Mouse (Mus musculus): Measurements from ENCODE around the gene Rrp1b. TPM values are rescaled to one million over a fixed set of nuclear protein-coding genes. Genes with fewer than 3 reads are reported as not detected.
"Not testable (repeated sequence)": the region's sequence is repeated elsewhere in the genome, so short reads cannot be mapped to it uniquely, and the experiment has no call there.

Gene Rrp1b
- total and polyA plus RNA-seq, 3 experiments = 60.9 to 149 (median 76.7) TPM

GRCm38 (mm10) chr17:32108320-32109011 is 72.6 kb downstream of the Rrp1b start:
- H3K9me3 ChIP-seq (replicated peaks; ENCODE audit: low read length); dilution Hi-C loops (cut with MboI; ENCODE audit: extremely low pct_ligation_motif_present, extremely low pct_unique_long_range_greater_than_20kb, low sequenced_read_pairs); in situ Hi-C loops (cut with MboI; ENCODE audit: low pct_ligation_motif_present, low pct_unique_long_range_greater_than_20kb, low sequenced_read_pairs); H3K4me3 ChIP-seq (replicated peaks in 1 of 3; ENCODE audit: low read depth in 2 of 3, low read length in 2 of 3, poor library complexity in 1 of 3); H3K27ac ChIP-seq (ENCODE audit: insufficient read depth, low read depth); DNase-seq (ENCODE audit: extremely low read depth); H3K9ac ChIP-seq (ENCODE audit: insufficient read depth, low read depth); H3K36me3 ChIP-seq (replicated peaks in 1 of 2; ENCODE audit: control insufficient read depth in 1 of 2, insufficient read depth in 1 of 2, low read length in 1 of 2); H3K79me2 ChIP-seq (replicated peaks; ENCODE audit: control insufficient read depth, extremely low read depth, insufficient read depth, poor library complexity, severe bottlenecking): not testable (repeated sequence)
- TF ChIP-seq ETS1 (conservative IDR thresholded peaks at IDR 0.05; ENCODE audit: low read depth, low read length) = peak; percentile 46
- TF ChIP-seq TCF12 (IDR thresholded peaks at IDR 0.05; ENCODE audit: low read depth, low read length) = 0 out of 2 replicates have a peak, but pooled peaks have one; percentile 17
- 0 out of 2 replicates have a peak overlapping the region, but pooled peaks have one; percentile 44 for H3K4me2 ChIP-seq (ENCODE audit: insufficient read depth, low read depth, poor library complexity, severe bottlenecking)
- peaks cover 9 to 17% of the 10 kb centered on the region in 2 experiments; a peak in 3 of 4 replicates for H3K4me1 ChIP-seq (ENCODE audit: control insufficient read depth in 1 of 2, insufficient read depth in 2 of 2)
- H3K27me3 ChIP-seq (replicated peaks) = peaks cover 22% of the 10 kb centered on the region

GRCm38 (mm10) chr17:32109201-32109940 is 73.5 kb downstream of the Rrp1b start:
- Histone ChIP-seq H3K36me3 (replicated peaks in 1 of 2; ENCODE audit: control insufficient read depth in 1 of 2, insufficient read depth in 1 of 2, low read length in 1 of 2) (no peaks in the 10 kb centered on the region), H3K4me3 (replicated peaks in 1 of 3; ENCODE audit: low read depth in 2 of 3, low read length in 2 of 3, poor library complexity in 1 of 3) (no peak overlapping the region), H3K4me2 (ENCODE audit: insufficient read depth, low read depth, poor library complexity, severe bottlenecking) (no peak overlapping the region), H3K9me3 (replicated peaks; ENCODE audit: low read length) (no peaks in the 10 kb centered on the region), H3K79me2 (replicated peaks; ENCODE audit: control insufficient read depth, extremely low read depth, insufficient read depth, poor library complexity, severe bottlenecking) (no peaks in the 10 kb centered on the region), H3K4me1 (ENCODE audit: control insufficient read depth in 1 of 2, insufficient read depth in 2 of 2) (peaks cover 11 to 17% of the 10 kb centered on the region in 2 experiments; a peak in 3 of 4 replicates), H3K27ac (ENCODE audit: insufficient read depth, low read depth) (no peak overlapping the region), H3K9ac (ENCODE audit: insufficient read depth, low read depth) (no peak overlapping the region), H3K27me3 (replicated peaks) (peaks cover 24% of the 10 kb centered on the region)
- TF ChIP-seq ZNF384 (IDR thresholded peaks at IDR 0.05; ENCODE audit: low read depth, low read length) (no peak), PAX5 (IDR thresholded peaks at IDR 0.05; ENCODE audit: low read length) (no peak), TBP (conservative IDR thresholded peaks at IDR 0.05; ENCODE audit: low read depth, low read length) (no peak), ZMIZ1 (IDR thresholded peaks at IDR 0.05; ENCODE audit: low read depth, low read length) (no peak), CTCF (conservative IDR thresholded peaks at IDR 0.05 in 1 of 2, IDR thresholded peaks at IDR 0.05 in 1 of 2; ENCODE audit: low read depth in 2 of 2, low read length in 2 of 2) (no peak), KAT2A (IDR thresholded peaks at IDR 0.05; ENCODE audit: insufficient replicate concordance, low read length) (no peak), JUN (IDR thresholded peaks at IDR 0.05; ENCODE audit: insufficient read depth, low read depth, low read length) (no peak), MAX (IDR thresholded peaks at IDR 0.05; ENCODE audit: low read length) (no peak), UBTF (IDR thresholded peaks at IDR 0.05; ENCODE audit: low read depth, low read length) (no peak), SIN3A (IDR thresholded peaks at IDR 0.05; ENCODE audit: low read length) (no peak), CHD1 (IDR thresholded peaks at IDR 0.05; ENCODE audit: low read depth, low read length) (no peak), RCOR1 (conservative IDR thresholded peaks at IDR 0.05; ENCODE audit: low read depth, low read length) (no peak), MAFK (IDR thresholded peaks at IDR 0.05; ENCODE audit: insufficient replicate concordance, low read length) (no peak), ELF1 (IDR thresholded peaks at IDR 0.05; ENCODE audit: low read depth, low read length) (no peak), RAD21 (IDR thresholded peaks at IDR 0.05; ENCODE audit: low read depth, low read length) (no peak), POLR2AphosphoS2 (IDR thresholded peaks at IDR 0.05; ENCODE audit: low read depth, low read length) (no peak), E2F4 (IDR thresholded peaks at IDR 0.05; ENCODE audit: insufficient replicate concordance, low read depth, low read length) (no peak), ETS1 (conservative IDR thresholded peaks at IDR 0.05; ENCODE audit: low read depth, low read length) (no peak), SMC3 (IDR thresholded peaks at IDR 0.05; ENCODE audit: low read depth, low read length) (no peak)
- dilution Hi-C loops (cut with MboI; ENCODE audit: extremely low pct_ligation_motif_present, extremely low pct_unique_long_range_greater_than_20kb, low sequenced_read_pairs) (no loop called here), in situ Hi-C loops (cut with MboI; ENCODE audit: low pct_ligation_motif_present, low pct_unique_long_range_greater_than_20kb, low sequenced_read_pairs) (no loop called here)
- no peak for DNase-seq (ENCODE audit: extremely low read depth)
